Comparison of ENCODE assay signal across 9 mouse cellular contexts in the genomic region with DNA sequence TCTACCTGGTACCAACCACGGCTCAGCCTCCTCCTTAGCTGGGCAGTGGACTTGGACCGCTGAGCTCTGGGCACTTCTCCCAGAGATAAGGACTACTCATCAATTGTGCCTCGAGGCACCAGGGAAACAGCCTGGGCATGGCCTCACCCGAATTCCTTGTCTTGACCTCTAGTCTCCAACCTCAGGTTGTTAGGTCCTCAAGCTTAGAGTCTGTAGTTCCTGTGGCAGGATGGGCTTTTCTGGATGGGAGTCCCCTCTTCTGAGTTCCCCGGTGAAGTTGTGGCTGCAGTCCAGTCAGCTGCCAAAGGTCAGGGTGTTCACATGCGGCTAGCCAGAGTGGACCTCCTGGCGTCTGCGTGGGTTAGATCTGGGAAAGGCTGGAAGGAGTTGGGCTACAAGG. TPM values are rescaled to one million over a fixed set of nuclear protein-coding genes. Genes with fewer than 3 reads are reported as not detected.
DNase-seq lines count a peak whose midpoint lies in the region; ATAC-seq lines count a peak whose summit lies in the region.
"Had no signal": no experiment of that assay in that cellular context is flagged by ENCODE, and none has a peak within 500 bp of the region (broad histone marks: within the 10 kb centered on the region; RNA-seq: fewer than 3 reads in every experiment).

No protein-coding gene starts in this region.

- H3K4me3 ChIP-seq in neural tube, embryonic 12.5 days, result no peak overlapping the region
- H3K4me3 ChIP-seq in neural tube, embryonic 15.5 days (replicated peaks), result no peak overlapping the region
- H3K4me3 ChIP-seq in stomach, embryonic 16.5 days (replicated peaks; ENCODE audit: low read length), result no peak overlapping the region

- H3K9me3 ChIP-seq in neural tube, embryonic 12.5 days, result no peaks in the 10 kb centered on the region
- no peaks in the 10 kb centered on the region for H3K9me3 ChIP-seq in neural tube, embryonic 15.5 days (replicated peaks)
- no peaks in the 10 kb centered on the region for H3K9me3 ChIP-seq in stomach, embryonic 16.5 days (replicated peaks; ENCODE audit: control insufficient read depth, low read length)

- no peaks in the 10 kb centered on the region for H3K36me3 ChIP-seq in neural tube, embryonic 12.5 days
- no peaks in the 10 kb centered on the region for H3K36me3 ChIP-seq in neural tube, embryonic 15.5 days
- H3K36me3 ChIP-seq in stomach, embryonic 16.5 days (ENCODE audit: control insufficient read depth, insufficient read depth, low read length), result no peaks in the 10 kb centered on the region

- peak; percentile 96 for DNase-seq in heart, adult 11 months
- no peak for DNase-seq in heart, adult 8-10 months (ENCODE audit: low spot score)
- peak; percentile 46 to 58 for DNase-seq in kidney, postnatal 36 days
- DNase-seq in embryo, embryonic 10.5 days (ENCODE audit: low spot score), result no peak
- no peak for DNase-seq in cerebellum, adult 9-11 months

- 76% methylated on average over 8 of the region's 8 CpGs for WGBS in neural tube, embryonic 12.5 days
- WGBS in neural tube, embryonic 15.5 days, result 79% methylated on average over 8 of the region's 8 CpGs
- WGBS in stomach, embryonic 16.5 days, result 64% methylated on average over 8 of the region's 8 CpGs

- H3K9ac ChIP-seq in neural tube, embryonic 12.5 days, result no peak overlapping the region
- H3K9ac ChIP-seq in neural tube, embryonic 15.5 days (replicated peaks), result no peak overlapping the region
- H3K9ac ChIP-seq in stomach, embryonic 16.5 days (ENCODE audit: low read length), result no peak overlapping the region

- H3K27me3 ChIP-seq in neural tube, embryonic 12.5 days (replicated peaks), result peaks cover 39% of the 10 kb centered on the region
- H3K27me3 ChIP-seq in neural tube, embryonic 15.5 days (replicated peaks), result peaks cover 28% of the 10 kb centered on the region
- 0 out of 2 replicates have a peak, but pooled peaks cover 7% of the 10 kb centered on the region for H3K27me3 ChIP-seq in stomach, embryonic 16.5 days (ENCODE audit: control insufficient read depth, insufficient read depth, low read length)

- H3K4me2 ChIP-seq in neural tube, embryonic 12.5 days (replicated peaks), result peak overlapping the region; percentile 79; the same call in 1 of the 2 replicates
- no peak overlapping the region; the same call in 1 of the 2 replicates for H3K4me2 ChIP-seq in neural tube, embryonic 15.5 days
- H3K4me2 ChIP-seq in stomach, embryonic 16.5 days (ENCODE audit: low read depth, low read length), result peak overlapping the region; percentile 83

- H3K27ac ChIP-seq in neural tube, embryonic 12.5 days, result no peak overlapping the region
- no peak overlapping the region for H3K27ac ChIP-seq in neural tube, embryonic 15.5 days (replicated peaks)
- H3K27ac ChIP-seq in stomach, embryonic 16.5 days (ENCODE audit: low read length), result no peak overlapping the region
- H3K27ac ChIP-seq: macrophage had no signal

- no peak for ATAC-seq in neural tube, embryonic 12.5 days (ENCODE audit: low FRiP score, low read depth)
- ATAC-seq in neural tube, embryonic 15.5 days (ENCODE audit: low FRiP score), result no peak
- ATAC-seq in stomach, embryonic 16.5 days (ENCODE audit: insufficient read depth, low FRiP score), result no peak

- peaks cover 38% of the 10 kb centered on the region for H3K4me1 ChIP-seq in neural tube, embryonic 12.5 days
- H3K4me1 ChIP-seq in neural tube, embryonic 15.5 days, result peaks cover 48% of the 10 kb centered on the region
- H3K4me1 ChIP-seq in stomach, embryonic 16.5 days (ENCODE audit: control insufficient read depth, insufficient read depth, low read length), result peaks cover 31% of the 10 kb centered on the region

RNA-seq across cellular contexts. Expression of gene Crip1, which starts 4.9 kb away (rescaled TPM):
- 100 to 1,000 TPM; 154 to 215 (median 169) TPM for total RNA-seq in heart, adult 8-10 months (2022)
- polyA plus RNA-seq in neural tube, embryonic 12.5 days (2016; fragmentation: Nextera tagmentation; extraction: Ambion mirVana), result 59.9 and 65.8 TPM in 2 replicates
- 53.4 and 404 TPM in 2 replicates for polyA plus RNA-seq in neural tube, embryonic 15.5 days (2015; fragmentation: Nextera tagmentation; extraction: Ambion mirVana)
- 350 and 360 TPM in 2 replicates for polyA plus RNA-seq in stomach, embryonic 16.5 days (2015; fragmentation: Nextera tagmentation; extraction: Ambion mirVana)

RNA-seq across cellular contexts. Expression of gene Tedc1, which starts 5.2 kb away (rescaled TPM):
- under 1 TPM; 0.12 to 0.49 (median 0.33) TPM for total RNA-seq in heart, adult 8-10 months (2022)
- polyA plus RNA-seq in neural tube, embryonic 12.5 days (2016; fragmentation: Nextera tagmentation; extraction: Ambion mirVana), result 32.3 and 32.9 TPM in 2 replicates
- polyA plus RNA-seq in neural tube, embryonic 15.5 days (2015; fragmentation: Nextera tagmentation; extraction: Ambion mirVana), result 19.6 and 36.6 TPM in 2 replicates
- 24.0 and 24.3 TPM in 2 replicates for polyA plus RNA-seq in stomach, embryonic 16.5 days (2015; fragmentation: Nextera tagmentation; extraction: Ambion mirVana)

RNA-seq across cellular contexts. Expression of gene Crip2, which starts 11.0 kb away (rescaled TPM):
- 1,000 to 10,000 TPM; 1,612 to 1,913 (median 1,690) TPM for total RNA-seq in heart, adult 8-10 months (2022)
- polyA plus RNA-seq in neural tube, embryonic 12.5 days (2016; fragmentation: Nextera tagmentation; extraction: Ambion mirVana), result 267 TPM in 2 replicates
- 259 and 289 TPM in 2 replicates for polyA plus RNA-seq in neural tube, embryonic 15.5 days (2015; fragmentation: Nextera tagmentation; extraction: Ambion mirVana)
- polyA plus RNA-seq in stomach, embryonic 16.5 days (2015; fragmentation: Nextera tagmentation; extraction: Ambion mirVana), result 140 and 142 TPM in 2 replicates

RNA-seq across cellular contexts. Expression of gene Tmem121, which starts 34.7 kb away (rescaled TPM):
- under 1 TPM in 2 of 4 experiments, not detected in 2; 0.16 to 0.22 TPM for total RNA-seq in heart, adult 8-10 months (2022)
- polyA plus RNA-seq in neural tube, embryonic 12.5 days (2016; fragmentation: Nextera tagmentation; extraction: Ambion mirVana), result 23.5 and 28.0 TPM in 2 replicates
- polyA plus RNA-seq in neural tube, embryonic 15.5 days (2015; fragmentation: Nextera tagmentation; extraction: Ambion mirVana), result 47.2 and 52.2 TPM in 2 replicates
- 4.6 and 6.5 TPM in 2 replicates for polyA plus RNA-seq in stomach, embryonic 16.5 days (2015; fragmentation: Nextera tagmentation; extraction: Ambion mirVana)
- polyA plus RNA-seq: macrophage had no signal

RNA-seq across cellular contexts. Expression of gene Mta1, which starts 53.0 kb away (rescaled TPM):
- 10 to 100 TPM; 45.0 to 47.2 (median 46.1) TPM for total RNA-seq in heart, adult 8-10 months (2022)
- polyA plus RNA-seq in neural tube, embryonic 12.5 days (2016; fragmentation: Nextera tagmentation; extraction: Ambion mirVana), result 15.8 and 19.6 TPM in 2 replicates
- polyA plus RNA-seq in neural tube, embryonic 15.5 days (2015; fragmentation: Nextera tagmentation; extraction: Ambion mirVana), result 14.3 and 15.0 TPM in 2 replicates
- 8.9 and 10.8 TPM in 2 replicates for polyA plus RNA-seq in stomach, embryonic 16.5 days (2015; fragmentation: Nextera tagmentation; extraction: Ambion mirVana)

Comparison
In these comparisons a context has a peak if more than half of its experiments do, and no peak if none do; other contexts are left out.
1. DNase-seq: peak in heart, adult 11 months (single experiment) and kidney, postnatal 36 days (2 of 2); none in heart, adult 8-10 months (single experiment), embryo, embryonic 10.5 days (single experiment) and cerebellum, adult 9-11 months (single experiment).